Mouse (Mus musculus): ENCODE measurements around the gene F2r. TPM values are rescaled to one million over a fixed set of nuclear protein-coding genes. Genes with fewer than 3 reads are reported as not detected.

Gene F2r
- polyA plus RNA-seq, 1 experiment = 23.6 TPM

GRCm38 (mm10) chr13:95647248-95647647 lies 29.0 kb upstream of the F2r start:
- H3K36me3 ChIP-seq (ENCODE audit: control insufficient read depth, insufficient read depth) = no peaks in the 10 kb centered on the region
- H3ac ChIP-seq (ENCODE audit: control insufficient read depth, insufficient read length) = no peak overlapping the region
- H3K4me2 ChIP-seq (ENCODE audit: low read depth) = no peak overlapping the region
- no peak overlapping the region for H3K4me3 ChIP-seq
- no peaks in the 10 kb centered on the region for H3K27me3 ChIP-seq (ENCODE audit: control insufficient read depth, insufficient read depth, insufficient read length)
- TF ChIP-seq TCF3 (IDR thresholded peaks at IDR 0.05; ENCODE audit: insufficient read length, low read depth) (no peak), MYOG (IDR thresholded peaks at IDR 0.05; ENCODE audit: control insufficient read depth in 1 of 3, insufficient read depth in 1 of 3, insufficient read length in 2 of 3, low read depth in 2 of 3) (no peak), E2F4 (IDR thresholded peaks at IDR 0.05; ENCODE audit: insufficient read depth) (no peak), MYOD1 (IDR thresholded peaks at IDR 0.05; ENCODE audit: control insufficient read depth in 1 of 3, insufficient read length in 2 of 3, low read depth in 2 of 3) (no peak), MAX (IDR thresholded peaks at IDR 0.05; ENCODE audit: low read depth) (no peak), CEBPB (IDR thresholded peaks at IDR 0.05; ENCODE audit: insufficient read depth, poor library complexity, severe bottlenecking) (no peak), POLR2AphosphoS2 (IDR thresholded peaks at IDR 0.05; ENCODE audit: insufficient read length, low read depth) (no peak)
- no peaks in the 10 kb centered on the region for H3K79me2 ChIP-seq (ENCODE audit: control insufficient read depth, insufficient read depth)

GRCm38 (mm10) chr13:95646687-95647111 lies 28.4 kb upstream of the F2r start:
- no peak for TF ChIP-seq SRF (IDR thresholded peaks at IDR 0.05; ENCODE audit: control insufficient read depth, insufficient read length, low read depth)
- no peak for TF ChIP-seq TCF3 (IDR thresholded peaks at IDR 0.05; ENCODE audit: insufficient read length, low read depth)
- TF ChIP-seq USF1 (IDR thresholded peaks at IDR 0.05; ENCODE audit: low read depth) = no peak
- no peak for TF ChIP-seq MAX (IDR thresholded peaks at IDR 0.05; ENCODE audit: low read depth)
- Histone ChIP-seq H3K79me2 (ENCODE audit: control insufficient read depth, insufficient read depth) (no peaks in the 10 kb centered on the region), H3K27me3 (ENCODE audit: control insufficient read depth, insufficient read depth, insufficient read length) (no peaks in the 10 kb centered on the region), H3ac (ENCODE audit: control insufficient read depth, insufficient read length) (no peak overlapping the region), H3K4me2 (ENCODE audit: low read depth) (no peak overlapping the region), H3K4me3 (no peak overlapping the region), H3K36me3 (ENCODE audit: control insufficient read depth, insufficient read depth) (no peaks in the 10 kb centered on the region)

GRCm38 (mm10) chr13:95643740-95644139 lies 25.5 kb upstream of the F2r start:
- Histone ChIP-seq H3K4me3 (no peak overlapping the region), H3K36me3 (ENCODE audit: control insufficient read depth, insufficient read depth) (no peaks in the 10 kb centered on the region), H3K79me2 (ENCODE audit: control insufficient read depth, insufficient read depth) (no peaks in the 10 kb centered on the region), H3K4me2 (ENCODE audit: low read depth) (no peak overlapping the region), H3ac (ENCODE audit: control insufficient read depth, insufficient read length) (no peak overlapping the region), H3K27me3 (ENCODE audit: control insufficient read depth, insufficient read depth, insufficient read length) (no peaks in the 10 kb centered on the region)
- TF ChIP-seq TCF12 (IDR thresholded peaks at IDR 0.05; ENCODE audit: insufficient read depth, poor library complexity, severe bottlenecking) = no peak
- no peak for TF ChIP-seq REST (IDR thresholded peaks at IDR 0.05; ENCODE audit: insufficient read depth, insufficient read length)
- TF ChIP-seq E2F4 (IDR thresholded peaks at IDR 0.05; ENCODE audit: insufficient read depth) = no peak
- TF ChIP-seq USF1 (IDR thresholded peaks at IDR 0.05; ENCODE audit: low read depth) = no peak
- no peak for TF ChIP-seq TCF3 (IDR thresholded peaks at IDR 0.05; ENCODE audit: insufficient read length, low read depth)
- TF ChIP-seq POLR2A (IDR thresholded peaks at IDR 0.05; ENCODE audit: insufficient read length, low read depth) = no peak
- TF ChIP-seq POLR2AphosphoS2 (IDR thresholded peaks at IDR 0.05; ENCODE audit: insufficient read length, low read depth) = no peak
- TF ChIP-seq MYOD1 (IDR thresholded peaks at IDR 0.05; ENCODE audit: control insufficient read depth in 1 of 3, insufficient read length in 2 of 3, low read depth in 2 of 3) = no peak
- no peak for TF ChIP-seq MAX (IDR thresholded peaks at IDR 0.05; ENCODE audit: low read depth)

- H3K79me2 ChIP-seq (ENCODE audit: control insufficient read depth, insufficient read depth) = no peaks in the 10 kb centered on the region
- TF ChIP-seq POLR2A (IDR thresholded peaks at IDR 0.05; ENCODE audit: insufficient read length, low read depth) (no peak), E2F4 (IDR thresholded peaks at IDR 0.05; ENCODE audit: insufficient read depth) (no peak), MAX (IDR thresholded peaks at IDR 0.05; ENCODE audit: low read depth) (no peak), TCF3 (IDR thresholded peaks at IDR 0.05; ENCODE audit: insufficient read length, low read depth) (no peak), MYOD1 (IDR thresholded peaks at IDR 0.05; ENCODE audit: control insufficient read depth in 1 of 3, insufficient read length in 2 of 3, low read depth in 2 of 3) (peak in 1 of 3 experiments; percentile 24), USF1 (IDR thresholded peaks at IDR 0.05; ENCODE audit: low read depth) (no peak), CEBPB (IDR thresholded peaks at IDR 0.05; ENCODE audit: insufficient read depth, poor library complexity, severe bottlenecking) (peak; percentile 95), TCF12 (IDR thresholded peaks at IDR 0.05; ENCODE audit: insufficient read depth, poor library complexity, severe bottlenecking) (peak; percentile 30), REST (IDR thresholded peaks at IDR 0.05; ENCODE audit: insufficient read depth, insufficient read length) (no peak)
- H3ac ChIP-seq (ENCODE audit: control insufficient read depth, insufficient read length) = no peak overlapping the region
- no peak overlapping the region for H3K4me3 ChIP-seq
- H3K36me3 ChIP-seq (ENCODE audit: control insufficient read depth, insufficient read depth) = no peaks in the 10 kb centered on the region
- H3K4me2 ChIP-seq (ENCODE audit: low read depth) = peak overlapping the region; percentile 72
- H3K27me3 ChIP-seq (ENCODE audit: control insufficient read depth, insufficient read depth, insufficient read length) = no peaks in the 10 kb centered on the region
Measured at GRCm38 (mm10) chr13:95641061-95641986, 23.0 kb upstream of the F2r start.

- TF ChIP-seq USF1 (IDR thresholded peaks at IDR 0.05; ENCODE audit: low read depth) (no peak), MAX (IDR thresholded peaks at IDR 0.05; ENCODE audit: low read depth) (no peak), MYOD1 (IDR thresholded peaks at IDR 0.05; ENCODE audit: control insufficient read depth in 1 of 3, insufficient read length in 2 of 3, low read depth in 2 of 3) (no peak), CEBPB (IDR thresholded peaks at IDR 0.05; ENCODE audit: insufficient read depth, poor library complexity, severe bottlenecking) (no peak), E2F4 (IDR thresholded peaks at IDR 0.05; ENCODE audit: insufficient read depth) (no peak), POLR2AphosphoS2 (IDR thresholded peaks at IDR 0.05; ENCODE audit: insufficient read length, low read depth) (no peak), POLR2A (IDR thresholded peaks at IDR 0.05; ENCODE audit: insufficient read length, low read depth) (no peak), TCF3 (IDR thresholded peaks at IDR 0.05; ENCODE audit: insufficient read length, low read depth) (no peak), MYOG (IDR thresholded peaks at IDR 0.05; ENCODE audit: control insufficient read depth in 1 of 3, insufficient read depth in 1 of 3, insufficient read length in 2 of 3, low read depth in 2 of 3) (no peak), REST (IDR thresholded peaks at IDR 0.05; ENCODE audit: insufficient read depth, insufficient read length) (no peak), SRF (IDR thresholded peaks at IDR 0.05; ENCODE audit: control insufficient read depth, insufficient read length, low read depth) (no peak), TCF12 (IDR thresholded peaks at IDR 0.05; ENCODE audit: insufficient read depth, poor library complexity, severe bottlenecking) (no peak)
- Histone ChIP-seq H3K4me3 (no peak overlapping the region), H3ac (ENCODE audit: control insufficient read depth, insufficient read length) (no peak overlapping the region), H3K79me2 (ENCODE audit: control insufficient read depth, insufficient read depth) (no peaks in the 10 kb centered on the region), H3K4me2 (ENCODE audit: low read depth) (peak overlapping the region; percentile 72), H3K27me3 (ENCODE audit: control insufficient read depth, insufficient read depth, insufficient read length) (no peaks in the 10 kb centered on the region), H3K36me3 (ENCODE audit: control insufficient read depth, insufficient read depth) (no peaks in the 10 kb centered on the region)
Measured at GRCm38 (mm10) chr13:95640408-95640807, 22.1 kb upstream of the F2r start.

Measured in myocyte (in vitro differentiated cells).